Mouse (Mus musculus): ENCODE measurements around the gene Slc18b1.

Gene Slc18b1

DNA sequence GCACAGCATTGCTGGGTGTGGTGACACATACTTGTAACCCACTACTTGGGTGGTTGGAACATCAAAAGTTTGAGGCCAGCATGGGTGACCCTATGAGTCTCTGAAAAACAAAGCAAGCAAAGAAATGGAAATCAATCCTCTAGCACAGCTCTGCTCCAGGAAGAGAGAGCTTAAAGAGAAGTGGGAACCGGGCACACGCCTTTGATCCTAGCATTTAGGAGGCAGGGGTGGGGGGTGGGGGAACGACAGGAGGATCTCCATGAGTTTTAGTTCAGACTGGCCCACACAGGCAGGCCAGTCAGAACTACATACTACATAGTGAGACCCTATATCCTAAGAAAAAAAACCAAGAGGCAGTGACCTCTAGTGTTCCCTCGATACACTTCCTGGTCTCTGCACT is 9.4 kb downstream of the Slc18b1 start:
- DNase-seq (ENCODE audit: extremely low spot score, low spot score) = no peak

- peak; percentile 65 for DNase-seq (ENCODE audit: extremely low spot score, low spot score)
These were observed 15.1 kb downstream of the Slc18b1 start for GRCm38 (mm10) chr10:23811635-23812437.

DNA sequence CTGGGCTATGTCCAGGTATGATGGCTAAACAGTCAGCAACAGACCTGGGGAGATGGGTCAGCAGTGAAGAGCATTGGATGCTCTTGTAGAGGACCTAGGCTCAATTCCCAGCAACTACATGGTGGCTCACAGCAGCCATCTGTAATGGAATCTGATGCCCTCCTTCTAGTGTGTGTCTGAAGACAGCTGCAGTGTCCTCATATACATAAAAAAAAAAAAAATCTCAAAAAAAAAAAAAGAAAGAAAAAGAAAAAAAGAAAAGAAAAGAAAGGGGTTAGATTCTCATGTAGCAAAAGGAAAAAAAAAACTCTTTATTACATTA is 15.6 kb downstream of the Slc18b1 start:
- no peak for DNase-seq (ENCODE audit: extremely low spot score, low spot score)

DNA sequence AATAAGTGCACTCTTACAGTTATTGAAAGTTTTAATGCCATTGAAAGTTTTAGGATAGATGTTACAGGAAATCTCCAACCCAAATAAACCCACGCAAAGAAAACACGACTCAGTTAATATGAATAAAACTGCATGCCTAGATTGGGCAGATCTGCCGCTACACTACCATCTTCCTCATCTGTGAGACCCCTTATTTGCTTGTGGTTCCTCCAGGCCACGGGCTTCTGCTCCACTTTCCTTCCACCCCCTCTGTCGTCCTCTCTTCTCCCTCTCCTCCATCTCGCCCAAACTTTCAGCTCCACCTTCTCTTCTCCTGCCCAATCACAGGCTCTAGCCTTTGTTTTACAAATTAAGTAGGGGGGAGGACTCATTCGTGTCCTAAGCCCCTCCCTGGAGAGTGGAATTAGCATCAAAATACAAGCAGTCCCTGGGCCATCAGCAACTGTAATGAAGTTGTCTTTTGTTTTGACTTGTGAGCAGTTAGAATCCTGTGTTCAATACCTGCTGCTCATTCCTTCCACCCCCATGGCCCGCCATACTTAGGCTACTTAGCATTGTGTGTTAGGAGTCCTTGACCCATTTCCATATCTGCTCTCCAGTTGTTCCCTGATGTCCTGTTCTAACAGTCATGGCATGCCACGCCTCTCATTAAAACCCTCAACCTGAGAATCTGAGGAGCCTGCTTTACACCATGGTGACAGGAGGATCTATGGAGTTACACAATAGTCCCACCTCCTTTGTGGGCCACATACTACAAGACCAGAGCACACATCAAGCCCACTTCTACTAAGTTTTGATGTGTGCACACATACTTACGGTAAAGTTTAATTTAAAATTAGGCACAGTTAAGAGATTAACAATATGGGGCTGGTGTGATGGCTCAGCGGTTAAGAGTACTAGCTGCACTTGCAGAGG is 16.3 kb downstream of the Slc18b1 start:
- DNase-seq (ENCODE audit: extremely low spot score, low spot score) = no peak

DNA sequence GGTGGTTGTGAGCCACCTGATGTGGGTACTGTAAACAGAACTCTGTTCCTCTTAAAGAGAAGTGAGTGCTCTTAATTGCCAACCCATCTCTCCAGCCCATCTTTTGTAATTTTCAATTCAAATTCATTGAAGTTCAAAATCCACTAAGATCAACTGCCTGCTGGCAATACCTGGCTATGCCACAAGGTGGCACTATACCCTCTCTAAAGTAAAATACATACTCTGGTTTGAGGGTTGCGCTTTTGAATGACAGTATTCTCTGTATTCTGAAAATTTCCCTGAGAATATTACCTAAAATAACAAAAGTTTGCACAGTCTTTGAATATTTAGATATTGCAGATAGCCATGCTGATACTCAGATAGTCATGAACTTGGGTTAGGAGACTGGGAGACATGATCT is 18.4 kb downstream of the Slc18b1 start:
- peak; percentile 76 for DNase-seq (ENCODE audit: extremely low spot score, low spot score)

DNA sequence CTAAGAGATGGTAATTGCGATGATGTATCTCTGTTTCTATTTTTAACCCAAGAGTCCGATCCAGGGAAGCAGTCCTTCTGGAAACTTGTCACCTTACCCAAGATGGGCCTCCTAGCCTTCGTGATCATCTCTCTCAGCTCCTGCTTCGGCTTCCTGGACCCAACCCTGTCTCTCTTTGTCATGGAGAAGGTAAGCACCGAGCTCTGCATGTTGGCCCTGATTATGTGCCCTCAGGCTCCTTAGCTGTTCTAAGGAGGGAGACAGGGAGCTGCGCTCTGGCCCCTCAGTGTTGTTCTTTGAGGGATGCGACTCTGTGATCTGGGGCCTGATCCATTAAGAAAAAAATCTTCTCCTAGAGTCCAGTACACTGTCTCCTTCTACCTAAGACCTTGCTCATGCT is 19.5 kb downstream of the Slc18b1 start:
- no peak for DNase-seq (ENCODE audit: extremely low spot score, low spot score)

- no peak for DNase-seq (ENCODE audit: extremely low spot score, low spot score)
These were observed 29.7 kb downstream of the Slc18b1 start for GRCm38 (mm10) chr10:23826516-23826915.

DNA sequence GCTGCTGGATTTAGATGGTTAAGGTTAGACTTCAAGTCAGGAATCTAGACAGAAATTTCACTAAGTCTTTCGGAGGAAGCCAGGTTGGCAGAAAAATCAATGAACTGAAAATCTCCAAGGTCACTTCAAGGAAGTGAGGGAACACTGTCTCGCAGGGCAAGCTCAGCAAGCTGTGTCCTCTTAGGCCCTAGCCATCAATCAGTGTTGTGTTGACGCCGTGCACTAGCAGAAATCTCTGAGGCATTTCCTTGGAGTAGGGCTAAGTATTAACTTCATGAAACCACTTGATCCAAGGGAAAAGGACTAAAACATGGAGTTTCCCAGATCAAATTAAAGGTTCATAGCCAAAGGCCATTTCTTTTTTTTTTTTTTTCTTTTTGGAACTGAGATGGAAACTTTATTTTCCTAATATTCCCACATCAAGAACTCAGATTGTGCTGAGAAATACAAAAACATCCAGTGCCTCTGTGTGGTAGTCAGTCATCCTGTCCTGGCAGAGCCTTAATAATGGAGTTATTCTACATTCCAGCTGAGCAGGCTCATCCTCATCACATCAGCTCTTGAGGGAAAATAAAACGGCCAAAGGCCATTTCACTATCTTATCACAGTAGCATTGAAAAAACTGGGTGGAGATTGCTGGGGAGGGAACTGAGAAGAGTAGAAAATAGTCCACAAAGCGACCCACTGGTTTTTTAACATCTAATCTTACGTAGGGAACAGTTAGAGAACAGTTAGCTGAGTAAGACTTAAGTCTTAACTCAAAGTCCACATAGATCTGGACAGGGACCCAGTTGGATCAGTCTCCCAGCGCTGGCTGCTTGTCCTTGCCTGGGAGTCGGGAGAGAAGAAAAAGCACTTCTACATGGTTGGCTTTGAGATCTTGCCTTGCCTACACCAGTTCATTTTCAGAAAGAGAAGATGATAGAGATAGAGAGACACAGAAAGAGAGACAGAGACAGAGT is 39.5 kb downstream of the Slc18b1 start:
- DNase-seq (ENCODE audit: extremely low spot score, low spot score) = no peak

- no peak for DNase-seq (ENCODE audit: extremely low spot score, low spot score)
These were observed 40.3 kb downstream of the Slc18b1 start for GRCm38 (mm10) chr10:23837115-23837514.

DNA sequence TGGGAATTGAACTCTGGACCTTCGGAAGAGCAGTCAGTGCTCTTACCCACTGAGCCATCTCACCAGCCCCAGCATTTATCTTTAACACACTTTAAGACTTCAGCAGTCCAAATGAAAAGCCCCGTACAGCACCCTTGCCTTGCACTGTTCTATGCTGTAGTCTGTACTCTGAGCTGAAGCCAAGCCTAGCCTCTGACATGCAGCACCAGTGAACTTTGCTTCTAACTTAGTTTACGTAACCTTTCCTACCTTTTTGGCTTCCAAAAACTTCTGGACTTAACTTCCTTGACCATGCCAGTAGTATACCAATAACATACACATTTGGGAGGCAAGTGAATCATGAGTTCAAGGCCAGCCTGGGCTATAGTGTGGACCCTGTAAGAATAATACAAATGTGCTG is 42.1 kb downstream of the Slc18b1 start:
- no peak for DNase-seq (ENCODE audit: extremely low spot score, low spot score)

DNA sequence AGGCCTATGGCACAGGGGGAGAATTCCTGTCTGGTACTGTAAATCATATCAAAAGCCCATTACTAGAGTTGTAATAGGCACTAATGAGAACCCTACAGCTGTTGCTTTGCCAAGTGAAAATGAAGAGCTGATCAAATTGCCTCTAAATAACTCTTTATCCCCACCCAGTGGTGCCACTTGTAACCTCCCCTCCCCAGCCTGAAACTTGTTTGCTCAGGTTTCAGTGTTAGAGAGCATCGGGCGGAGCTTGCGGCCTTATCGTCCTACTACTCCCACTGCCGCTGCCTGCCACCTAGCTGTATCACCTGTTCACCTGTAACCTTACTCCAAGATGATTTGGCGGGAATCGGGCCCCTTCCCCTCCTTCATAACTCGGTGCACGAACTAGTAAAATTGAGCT is 42.6 kb downstream of the Slc18b1 start:
- DNase-seq (ENCODE audit: extremely low spot score, low spot score) = no peak

GRCm38 (mm10) chr10:23840496-23840895 is 43.7 kb downstream of the Slc18b1 start:
- DNase-seq (ENCODE audit: extremely low spot score, low spot score) = no peak

DNA sequence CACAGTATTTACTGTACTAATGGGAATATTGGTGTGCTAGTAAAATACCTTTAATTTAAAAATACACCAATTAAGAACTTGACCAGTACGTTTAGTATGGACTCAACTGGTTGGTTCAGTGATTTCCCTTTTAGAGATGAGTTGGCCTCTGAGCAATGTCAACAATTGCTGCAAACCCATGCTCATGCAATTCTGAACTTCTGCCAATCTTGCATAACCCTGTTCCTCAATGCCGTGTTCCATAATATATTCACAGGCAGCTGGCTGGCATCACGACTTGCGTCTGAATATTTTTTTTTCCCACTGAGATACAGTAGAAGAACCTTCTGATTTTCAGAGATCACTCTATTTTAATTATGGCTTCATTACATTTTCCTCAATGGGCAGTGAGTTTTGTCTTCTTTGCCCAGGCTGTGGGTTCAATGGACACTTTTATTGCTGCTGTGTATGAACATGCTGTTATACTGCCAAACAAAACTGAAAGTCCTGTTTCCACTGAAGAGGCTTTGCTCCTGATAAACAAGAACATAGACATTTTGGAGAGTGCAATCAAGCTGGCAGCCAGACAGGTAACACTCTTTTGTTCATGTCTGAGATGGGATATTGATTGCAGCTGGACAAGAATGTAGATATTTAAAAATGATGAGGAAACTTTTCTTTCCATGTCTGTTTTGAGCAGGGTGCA is 54.6 kb downstream of the Slc18b1 start, which contains the start of gene Vnn3:
Gene Vnn3 (plus strand): TSS at position 235 of the 685 bp plus-strand sequence.
- DNase-seq (ENCODE audit: extremely low spot score, low spot score) = no peak

DNA sequence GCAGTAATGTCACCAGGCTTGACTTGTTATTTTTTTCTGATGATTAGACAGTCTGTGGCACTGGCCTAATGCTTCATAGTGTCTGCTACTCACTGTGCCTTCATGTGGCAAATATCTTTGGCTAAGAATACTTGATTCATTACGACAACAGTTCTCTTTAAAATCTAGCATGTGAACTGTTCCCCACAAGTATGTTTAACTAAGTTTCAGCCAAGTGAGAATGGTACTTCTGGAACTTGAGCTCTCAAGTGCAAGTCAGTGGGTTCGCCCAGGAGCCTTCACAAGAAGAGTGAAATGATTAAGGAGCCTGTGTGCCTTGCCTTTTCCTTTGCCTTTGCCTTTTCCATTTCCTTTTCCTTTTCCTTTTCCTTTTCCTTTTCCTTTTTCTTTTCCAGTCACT is 55.3 kb downstream of the Slc18b1 start:
- DNase-seq (ENCODE audit: extremely low spot score, low spot score) = no peak

DNA sequence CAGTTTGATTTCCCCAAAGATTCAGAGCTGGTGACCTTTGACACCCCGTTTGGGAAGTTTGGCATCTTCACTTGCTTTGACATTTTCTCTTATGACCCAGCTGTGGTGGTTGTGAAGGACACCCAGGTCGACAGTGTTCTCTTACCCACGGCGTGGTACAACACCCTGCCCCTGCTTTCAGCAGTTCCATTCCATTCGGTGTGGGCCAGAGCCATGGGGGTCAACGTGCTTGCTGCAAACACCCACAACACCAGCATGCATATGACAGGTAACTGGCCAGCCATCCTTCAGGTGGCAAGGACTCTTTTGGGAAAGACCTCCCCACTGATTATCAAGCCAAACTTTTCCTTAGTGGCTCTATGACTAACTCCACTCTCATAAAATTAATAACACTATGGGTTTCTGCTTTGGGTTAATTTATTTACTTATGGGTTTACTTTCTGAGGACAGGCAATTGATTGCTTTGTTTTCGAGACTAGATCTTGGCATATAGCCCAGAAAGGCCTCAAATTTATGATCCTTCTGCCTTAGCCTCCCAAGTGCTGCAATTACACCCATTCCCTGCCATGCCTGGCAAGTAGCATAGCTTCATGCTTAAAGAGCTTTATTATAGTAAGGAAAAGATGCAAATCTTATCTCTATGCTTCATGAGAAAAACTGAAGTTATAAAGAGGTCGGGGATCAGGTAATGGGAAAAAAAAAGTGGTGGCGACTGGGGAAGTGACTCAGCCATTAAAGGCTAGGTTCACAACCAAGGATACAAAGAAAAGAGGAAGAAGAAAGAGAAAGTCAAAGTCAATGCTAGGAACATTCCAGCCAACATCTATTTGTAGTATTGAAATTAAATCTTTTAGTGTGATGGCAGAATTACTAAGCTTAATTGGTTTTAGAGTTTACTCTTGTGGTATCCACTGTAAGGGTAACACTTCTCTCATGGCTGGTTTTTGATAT is 67.9 kb downstream of the Slc18b1 start:
- DNase-seq (ENCODE audit: extremely low spot score, low spot score) = no peak
